Mouse (Mus musculus) brain, embryonic 14.5 days (tissue): ENCODE measurements around the gene Msantd3.

Experiments used
- CTCF ChIP-seq: fragments of 200-500 bp; IDR thresholded peaks from 2 replicates; pipeline ENCODE4 v1.5.1; 2012; ENCODE audit warnings: inconsistent platforms, mild to moderate bottlenecking, moderate library complexity, borderline replicate concordance; ENCODE audit not compliant: insufficient read depth, insufficient read length; ENCODE audit errors: extremely low read depth
- POLR2A ChIP-seq: fragments of 200-500 bp; IDR thresholded peaks from 2 replicates; pipeline ENCODE4 v1.6.1; 2012; ENCODE audit warnings: mild to moderate bottlenecking, inconsistent platforms, borderline replicate concordance; ENCODE audit not compliant: poor library complexity, insufficient read depth, insufficient read length, severe bottlenecking; ENCODE audit errors: extremely low read depth

GRCm38 (mm10) chr4:48554132-48554531, 14.4 kb downstream of the Msantd3 start:
- TF ChIP-seq CTCF: no peak
- TF ChIP-seq POLR2A: no peak
